Mouse (Mus musculus) C2C12 (cell line): ENCODE measurements around the gene Lpcat1. TPM values are rescaled to one million over a fixed set of nuclear protein-coding genes. Genes with fewer than 3 reads are reported as not detected.

ENCODE experiments used
- H3K27me3 ChIP-seq: one replicate; pipeline ENCODE4 v1.6.1; 2011; ENCODE audit not compliant: control insufficient read depth, insufficient read depth, insufficient read length
- H3K36me3 ChIP-seq: one replicate; pipeline ENCODE4 v1.6.1; 2011; ENCODE audit not compliant: control insufficient read depth, insufficient read depth
- H3K4me3 ChIP-seq: one replicate; pipeline ENCODE4 v1.5.1; 2011; ENCODE audit warnings: mild to moderate bottlenecking, control low read depth; ENCODE audit not compliant: poor library complexity, insufficient read depth, severe bottlenecking
- H3K79me2 ChIP-seq: one replicate; pipeline ENCODE4 v1.6.1; 2011; ENCODE audit not compliant: control insufficient read depth, insufficient read depth
- H3K79me3 ChIP-seq: one replicate; pipeline ENCODE4 v1.6.1; 2011; ENCODE audit warnings: low read depth, control low read depth
- H3ac ChIP-seq: one replicate; pipeline ENCODE3; 2011; ENCODE audit warnings: low read depth; ENCODE audit not compliant: control insufficient read depth, insufficient read length
- CEBPB ChIP-seq: IDR thresholded peaks from one replicate; pipeline ENCODE4 v1.6.1; 2011; ENCODE audit warnings: low read depth, mild to moderate bottlenecking, control low read depth, moderate library complexity
- CTCF ChIP-seq: IDR thresholded peaks from one replicate; pipeline ENCODE4 v1.5.1; 2011; ENCODE audit not compliant: control insufficient read depth, insufficient read depth, insufficient read length
- FOSL1 ChIP-seq: IDR thresholded peaks from one replicate; pipeline ENCODE4 v1.8.0; 2011; ENCODE audit warnings: mild to moderate bottlenecking, low read length; ENCODE audit not compliant: poor library complexity, insufficient read depth, severe bottlenecking
- MAX ChIP-seq: IDR thresholded peaks from one replicate; pipeline ENCODE4 v1.6.1; 2011; ENCODE audit warnings: mild to moderate bottlenecking, control low read depth
- MYOD1 ChIP-seq: IDR thresholded peaks from one replicate; pipeline ENCODE4 v1.6.1; 2011; ENCODE audit warnings: low read depth; ENCODE audit not compliant: control insufficient read depth, insufficient read length
- MYOG ChIP-seq: IDR thresholded peaks from one replicate; pipeline ENCODE4 v1.6.1; 2011; ENCODE audit not compliant: control insufficient read depth, insufficient read length; ENCODE audit errors: extremely low read depth
- USF1 ChIP-seq: IDR thresholded peaks from one replicate; pipeline ENCODE4 v1.6.1; 2011; ENCODE audit warnings: low read depth, mild to moderate bottlenecking, control low read depth, moderate library complexity
- polyA plus RNA-seq: library from polyadenylated mRNA; unstranded; fragments of >200 nt; fragmentation: generic; extraction: Trizol; gene quantifications from one replicate; pipeline ENCODE4 v1.2.1, GENCODE M21; 2012; ENCODE audit warnings: missing spikeins

The Lpcat1 gene
- polyA plus RNA-seq, 1 experiment = 22.5 TPM

- H3K36me3 ChIP-seq = no peaks in the 10 kb centered on the region
- H3K4me3 ChIP-seq = no peak within 1 kb of the TSS
- H3ac ChIP-seq = no peak within 1 kb of the TSS
- no peaks in the 10 kb centered on the region for H3K79me2 ChIP-seq
- no peak for TF ChIP-seq CEBPB
- TF ChIP-seq USF1 = no peak
- no peak for TF ChIP-seq FOSL1
- no peak for TF ChIP-seq CTCF
- no peak for TF ChIP-seq MAX
- TF ChIP-seq MYOG = no peak
- H3K79me3 ChIP-seq = no peaks in the 10 kb centered on the region
- peaks cover 29% of the 10 kb centered on the region for H3K27me3 ChIP-seq
Measured at GRCm38 (mm10) chr13:73536403-73536821, 69.4 kb downstream of the Lpcat1 start, which contains the start of gene Slc6a3. Gene Slc6a3, plus strand, starts transcription at chr13:73536747.

GRCm38 (mm10) chr13:73536824-73537223 lies 69.8 kb downstream of the Lpcat1 start:
- no peak overlapping the region for H3ac ChIP-seq
- no peak for TF ChIP-seq CEBPB
- TF ChIP-seq USF1 = no peak
- no peak for TF ChIP-seq CTCF
- TF ChIP-seq MYOD1 = no peak
- no peak for TF ChIP-seq FOSL1
- no peak for TF ChIP-seq MAX
- no peak for TF ChIP-seq MYOG
- peaks cover 29% of the 10 kb centered on the region for H3K27me3 ChIP-seq
- no peaks in the 10 kb centered on the region for H3K79me3 ChIP-seq
- no peak overlapping the region for H3K4me3 ChIP-seq
- H3K36me3 ChIP-seq = no peaks in the 10 kb centered on the region
- no peaks in the 10 kb centered on the region for H3K79me2 ChIP-seq

GRCm38 (mm10) chr13:73564201-73564600 lies 97.2 kb downstream of the Lpcat1 start:
- no peak for TF ChIP-seq FOSL1
- TF ChIP-seq CEBPB = no peak
- no peak for TF ChIP-seq MYOG
- no peak for TF ChIP-seq MYOD1
- no peak for TF ChIP-seq CTCF
- no peak for TF ChIP-seq MAX
- no peak for TF ChIP-seq USF1
- Histone ChIP-seq H3K27me3 (peaks cover 34% of the 10 kb centered on the region), H3ac (no peak overlapping the region), H3K36me3 (no peaks in the 10 kb centered on the region), H3K4me3 (no peak overlapping the region), H3K79me2 (no peaks in the 10 kb centered on the region), H3K79me3 (no peaks in the 10 kb centered on the region)

Other genes with a start within 250 kb of the Lpcat1 start
- gene Irx4, start 206.7 kb upstream of the Lpcat1 start, polyA plus RNA-seq = not detected
- gene Mrpl36, start 138.7 kb upstream of the Lpcat1 start, polyA plus RNA-seq = 94.7 TPM
- gene Ndufs6, start 138.7 kb upstream of the Lpcat1 start, polyA plus RNA-seq = 288 TPM
- not detected for gene Slc6a3, start 69.5 kb downstream of the Lpcat1 start, polyA plus RNA-seq
- gene Clptm1l, start 136.8 kb downstream of the Lpcat1 start, polyA plus RNA-seq = 131 TPM
- 0.46 TPM for gene Tert, start 159.7 kb downstream of the Lpcat1 start, polyA plus RNA-seq
- gene Slc6a18, start 210.8 kb downstream of the Lpcat1 start, polyA plus RNA-seq = not detected
- gene Slc6a19, start 237.7 kb downstream of the Lpcat1 start, polyA plus RNA-seq = not detected